Mouse (Mus musculus) macrophage (primary cell): ENCODE measurements around the gene Trim44. TPM values are rescaled to one million over a fixed set of nuclear protein-coding genes. Genes with fewer than 3 reads are reported as not detected.

Experiments
- H3K27ac ChIP-seq: fragments of 350-480 bp; formaldehyde crosslinking; 2 replicates; pipeline ENCODE4 v1.9.0; 2021
- H3K36me3 ChIP-seq: fragments of 350-480 bp; formaldehyde crosslinking; 2 replicates; pipeline ENCODE4 v1.9.0; 2021; ENCODE audit errors: inconsistent target
- H3K4me3 ChIP-seq: fragments of 350-480 bp; formaldehyde crosslinking; 2 replicates; pipeline ENCODE4 v1.9.0; 2021; ENCODE audit errors: inconsistent target
- H3K79me2 ChIP-seq: fragments of 350-480 bp; formaldehyde crosslinking; 2 replicates; pipeline ENCODE4 v1.9.0; 2021; ENCODE audit errors: inconsistent target
- WGBS: methylation state at CpG from one replicate; pipeline ENCODE4 v1.1.7; 2026; ENCODE audit warnings: inconsistent platforms; ENCODE audit not compliant: missing documents; 5-methylcytosine and 5-hydroxymethylcytosine counted together
- polyA plus RNA-seq: library from polyadenylated mRNA; stranded (reverse); fragments of 250-400 nt; gene quantifications from 3 replicates; pipeline ENCODE4 v1.2.4, GENCODE M21; 2018; ENCODE audit warnings: inconsistent platforms

Trim44 gene
- polyA plus RNA-seq, 1 experiment from 2014 or later, result 40.5 TPM

DNA sequence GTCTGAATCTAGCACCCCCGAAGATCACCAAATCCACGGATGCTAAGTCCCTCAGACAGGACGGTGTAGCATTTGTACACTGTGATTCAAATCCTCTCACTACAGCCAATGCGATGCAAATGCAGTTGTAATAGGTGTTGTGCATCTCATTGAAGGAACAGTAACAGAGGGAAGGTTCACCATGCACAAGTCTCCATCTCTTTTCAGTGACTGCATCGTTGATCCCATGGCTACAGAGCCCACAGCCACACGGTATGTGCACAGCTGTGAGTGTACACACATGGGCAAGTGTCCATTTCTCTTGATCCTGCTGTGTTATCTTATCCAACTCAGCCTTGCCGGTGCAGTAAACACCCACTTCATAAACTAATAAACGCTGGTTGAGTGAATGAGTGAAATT is 148.9 kb downstream of the Trim44 start:
- no peaks in the 10 kb centered on the region for H3K36me3 ChIP-seq
- H3K79me2 ChIP-seq, result no peaks in the 10 kb centered on the region
- no peak overlapping the region for H3K27ac ChIP-seq
- H3K4me3 ChIP-seq, result no peak overlapping the region
- 24% methylated on average over 7 of the region's 8 CpGs for WGBS

DNA sequence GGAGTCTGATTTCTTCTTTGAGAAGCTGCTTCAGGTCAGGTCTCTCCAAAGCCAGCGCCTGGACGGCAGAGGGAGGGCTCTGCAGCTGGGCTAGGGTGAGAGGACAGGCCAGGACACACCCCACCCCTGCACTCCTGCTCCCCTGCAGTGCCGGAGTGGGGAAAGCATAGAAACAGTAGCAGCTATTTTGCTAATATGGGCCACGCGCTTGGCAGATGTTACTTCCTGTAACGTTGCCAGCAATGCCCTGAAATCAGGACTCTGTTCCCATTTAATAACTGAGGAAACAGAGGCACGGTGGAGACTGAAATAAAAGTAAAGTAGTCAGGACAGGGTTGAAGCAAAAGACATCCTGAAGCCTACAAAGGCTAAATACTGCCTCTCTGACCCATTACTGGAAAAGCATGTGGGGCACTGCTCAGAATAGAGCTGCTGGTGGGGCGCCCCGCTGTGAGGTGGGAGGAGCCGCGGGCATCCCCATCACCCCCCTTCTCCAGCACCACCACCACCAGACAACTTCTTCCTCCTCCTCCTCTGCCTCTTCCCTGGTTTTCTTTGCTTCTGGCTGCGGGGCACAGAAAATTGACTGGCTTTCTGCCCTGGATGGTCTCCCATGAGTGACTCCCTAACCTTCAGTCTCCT is 149.5 kb downstream of the Trim44 start:
- 1% methylated on average over 12 of the region's 12 CpGs for WGBS
- no peak overlapping the region for H3K4me3 ChIP-seq
- no peaks in the 10 kb centered on the region for H3K79me2 ChIP-seq
- H3K27ac ChIP-seq, result no peak overlapping the region
- no peaks in the 10 kb centered on the region for H3K36me3 ChIP-seq

DNA sequence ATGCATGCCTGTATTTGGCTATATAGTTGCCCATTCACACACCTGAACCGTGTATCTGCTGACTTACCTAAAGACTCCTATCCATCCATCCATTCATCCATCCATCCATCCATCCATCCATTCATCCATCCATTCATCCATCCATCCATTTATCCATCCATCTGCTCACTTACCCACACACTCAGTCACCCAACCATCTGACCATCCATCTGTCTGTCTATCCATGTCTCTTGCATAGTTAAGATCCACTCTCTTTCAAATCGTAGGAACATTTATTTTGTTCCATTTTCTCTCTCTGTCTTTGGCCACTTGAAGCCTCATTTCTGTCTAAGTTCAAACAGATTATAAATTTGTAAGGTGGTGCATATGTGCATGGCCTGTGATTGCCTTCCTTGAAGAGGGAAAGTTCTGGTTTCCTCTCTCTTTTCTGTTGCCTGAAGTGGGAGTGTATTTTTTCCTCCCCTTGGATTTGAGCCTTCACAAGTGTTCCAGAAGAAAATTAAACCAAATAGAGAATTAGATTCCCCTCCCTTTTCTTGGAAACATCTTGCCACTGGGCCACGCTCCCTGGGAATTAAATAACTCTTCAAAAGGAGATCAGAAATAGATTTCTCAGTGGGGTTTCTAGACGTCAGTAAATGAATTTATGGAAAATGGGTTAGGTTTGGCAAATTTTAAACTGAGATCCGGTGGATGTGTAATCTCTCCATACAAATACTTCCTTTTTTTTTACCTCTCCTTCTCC is 150.9 kb downstream of the Trim44 start:
- H3K36me3 ChIP-seq, result no peaks in the 10 kb centered on the region
- WGBS, result 71% methylated on average over 5 of the region's 5 CpGs
- H3K27ac ChIP-seq, result no peak overlapping the region
- H3K4me3 ChIP-seq, result no peak overlapping the region
- no peaks in the 10 kb centered on the region for H3K79me2 ChIP-seq

DNA sequence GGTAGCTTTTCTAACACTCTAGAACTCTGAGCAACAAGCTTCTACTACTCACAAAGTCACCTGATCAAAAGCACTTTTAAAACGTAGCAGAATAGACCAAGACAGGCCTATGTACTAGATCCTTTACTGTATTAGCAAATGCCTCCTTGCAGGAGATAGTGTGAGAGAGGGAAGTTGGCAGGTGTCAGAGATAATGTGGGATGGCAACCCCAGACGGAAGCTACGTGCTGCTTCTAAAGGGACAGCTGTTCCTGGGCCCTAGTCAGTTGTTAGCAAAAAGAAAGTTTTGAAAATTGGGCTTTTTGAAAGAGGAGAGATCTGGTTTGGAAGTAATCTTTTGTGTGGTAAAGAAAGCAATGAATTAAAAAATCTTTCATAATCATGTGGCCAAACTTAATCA is 151.5 kb downstream of the Trim44 start:
- 88% methylated on average over 3 of the region's 3 CpGs for WGBS

DNA sequence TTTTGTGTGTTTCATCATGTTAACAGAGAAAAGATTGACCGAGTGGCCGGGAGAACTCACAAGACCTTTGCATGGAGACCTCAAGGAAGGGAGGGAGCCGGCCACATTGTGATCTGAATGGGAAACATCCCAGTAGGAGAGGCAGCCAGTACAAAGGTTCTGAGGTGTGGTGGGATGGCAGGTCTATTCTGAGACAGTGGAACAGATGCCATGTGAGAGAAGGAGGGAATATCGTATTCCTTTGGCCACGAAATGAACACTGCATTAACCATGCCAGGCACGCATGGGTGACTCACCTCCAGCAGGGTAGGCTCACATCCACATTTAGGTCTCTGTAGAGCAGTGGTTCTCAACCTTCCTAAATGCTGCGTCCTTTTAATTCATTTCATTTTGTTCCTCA is 154.4 kb downstream of the Trim44 start:
- 90% methylated on average over 7 of the region's 7 CpGs for WGBS
- H3K79me2 ChIP-seq, result no peaks in the 10 kb centered on the region

More for the DNA sequence above, 151.5 kb downstream of the Trim44 start:
- Histone ChIP-seq H3K79me2 (no peaks in the 10 kb centered on the region), H3K4me3 (no peak overlapping the region), H3K36me3 (no peaks in the 10 kb centered on the region), H3K27ac (no peak overlapping the region)

DNA sequence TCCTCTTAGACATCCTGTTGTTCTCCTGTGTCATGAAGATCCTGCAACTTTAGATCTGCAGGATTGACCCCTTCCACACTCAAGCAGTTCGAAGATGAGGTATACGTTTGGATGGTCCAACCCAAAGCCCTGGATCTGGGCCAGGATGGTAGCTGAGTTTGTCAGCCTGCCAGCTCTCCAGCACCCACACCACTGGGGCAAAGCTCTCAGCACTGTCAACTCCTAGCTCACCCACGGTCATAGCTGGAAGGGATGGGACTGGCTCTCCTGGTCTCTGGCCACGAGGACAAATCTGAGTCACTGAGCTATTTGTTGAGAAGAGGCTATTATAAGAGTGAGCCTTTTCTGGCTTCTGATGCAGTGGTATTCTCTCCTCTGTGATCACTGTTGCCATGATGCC is 155.0 kb downstream of the Trim44 start:
- no peak overlapping the region for H3K4me3 ChIP-seq
- WGBS, result 80% methylated on average over 4 of the region's 4 CpGs

More for the DNA sequence above, 154.4 kb downstream of the Trim44 start:
- Histone ChIP-seq H3K36me3 (no peaks in the 10 kb centered on the region), H3K27ac (no peak overlapping the region), H3K4me3 (no peak overlapping the region)

More for the DNA sequence above, 155.0 kb downstream of the Trim44 start:
- Histone ChIP-seq H3K36me3 (no peaks in the 10 kb centered on the region), H3K79me2 (no peaks in the 10 kb centered on the region), H3K27ac (no peak overlapping the region)

Other genes starting within 250 kb of the Trim44 start
- 4.8 to 10.7 TPM (median 10.0 TPM) in 3 replicates for gene Ldlrad3, start 221.4 kb downstream of the Trim44 start, polyA plus RNA-seq
- not detected in 3 replicates for gene Fjx1, start 44.7 kb upstream of the Trim44 start, polyA plus RNA-seq
- gene Pamr1, start 142.2 kb upstream of the Trim44 start, polyA plus RNA-seq, result not detected in 3 replicates